Mouse (Mus musculus): ENCODE results near the gene Keg1.
"Not testable (repeated sequence)": the region's sequence is repeated elsewhere in the genome, so short reads cannot be mapped to it uniquely, and the experiment has no call there.

Keg1 gene

DNA sequence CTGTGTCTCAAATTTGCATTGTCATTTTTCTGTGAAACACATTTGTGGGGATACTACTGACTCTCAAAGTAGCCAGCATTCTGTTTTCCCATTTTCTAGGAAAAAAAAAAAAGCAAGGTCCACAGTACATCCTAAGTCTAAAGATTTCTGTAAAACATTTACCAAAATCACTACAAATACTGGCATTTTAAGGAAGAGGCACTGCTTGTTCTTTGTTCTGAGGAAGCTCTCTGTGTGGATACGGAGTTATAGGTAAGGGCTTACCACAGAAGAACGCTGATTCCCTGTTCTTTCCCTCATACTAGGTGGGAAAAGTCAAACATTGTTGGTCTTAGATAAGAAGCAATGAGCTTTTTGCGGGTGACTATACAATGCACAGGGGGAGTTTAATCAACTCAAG, at the start of gene Keg1:
Keg1 (plus strand) TSS at position 197 of the 400 bp plus-strand sequence.
- no peak for DNase-seq (ENCODE audit: low spot score)

- no peak for DNase-seq (ENCODE audit: low spot score)
Measured at GRCm38 (mm10) chr19:12649511-12649910, 46.1 kb upstream of the Keg1 start.

DNA sequence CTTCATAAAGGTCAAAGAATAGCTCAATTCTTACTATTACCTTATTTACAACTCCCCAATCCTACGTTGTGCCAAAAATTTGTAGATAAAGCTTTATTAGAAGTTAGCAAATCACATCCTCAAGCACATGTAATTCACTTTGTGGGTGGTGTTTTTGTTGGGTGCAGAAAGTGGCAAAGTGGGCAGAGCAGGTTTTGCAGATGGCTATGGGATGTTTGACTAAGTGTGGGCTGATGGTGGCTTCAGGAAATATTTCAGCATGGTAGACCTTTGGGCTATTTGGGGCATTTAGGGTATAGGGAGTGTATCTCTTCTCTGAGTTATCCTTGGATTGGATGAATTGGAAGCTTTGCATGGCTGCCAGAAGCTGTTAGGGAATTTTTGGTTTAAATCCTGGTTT, 29.4 kb upstream of the Keg1 start:
- DNase-seq (ENCODE audit: low spot score): no peak

DNA sequence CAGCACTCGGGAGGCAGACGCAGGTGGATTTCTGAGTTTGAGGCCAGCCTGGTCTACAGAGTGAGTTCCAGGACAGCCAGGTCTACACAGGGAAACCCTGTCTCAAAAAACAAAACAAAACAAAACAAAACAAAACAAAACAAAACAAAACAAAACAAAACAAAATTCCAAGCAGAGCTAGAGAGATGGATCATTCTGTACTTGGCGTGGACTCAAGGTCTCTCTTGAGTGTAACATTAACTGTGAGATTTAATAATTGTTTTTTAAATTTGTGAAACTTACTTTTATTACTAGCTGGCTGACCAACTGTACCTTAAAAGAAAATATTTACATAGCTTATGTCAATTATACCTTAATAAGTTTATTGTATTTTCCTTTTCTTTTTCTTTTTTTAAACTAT, 27.0 kb upstream of the Keg1 start:
- not testable (repeated sequence) for DNase-seq (ENCODE audit: low spot score)

- DNase-seq (ENCODE audit: low spot score): no peak
Measured at GRCm38 (mm10) chr19:12670139-12670538, 25.4 kb upstream of the Keg1 start, which contains the start of gene Olfr1442. TSS of gene Olfr1442 (plus strand) at chr19:12670439.

GRCm38 (mm10) chr19:12671051-12671450, 24.5 kb upstream of the Keg1 start:
- no peak for DNase-seq (ENCODE audit: low spot score)

GRCm38 (mm10) chr19:12677812-12678211, 17.8 kb upstream of the Keg1 start, which contains the start of gene Olfr1443:
TSS of gene Olfr1443 (plus strand) at chr19:12678112.
- DNase-seq (ENCODE audit: low spot score): no peak

DNA sequence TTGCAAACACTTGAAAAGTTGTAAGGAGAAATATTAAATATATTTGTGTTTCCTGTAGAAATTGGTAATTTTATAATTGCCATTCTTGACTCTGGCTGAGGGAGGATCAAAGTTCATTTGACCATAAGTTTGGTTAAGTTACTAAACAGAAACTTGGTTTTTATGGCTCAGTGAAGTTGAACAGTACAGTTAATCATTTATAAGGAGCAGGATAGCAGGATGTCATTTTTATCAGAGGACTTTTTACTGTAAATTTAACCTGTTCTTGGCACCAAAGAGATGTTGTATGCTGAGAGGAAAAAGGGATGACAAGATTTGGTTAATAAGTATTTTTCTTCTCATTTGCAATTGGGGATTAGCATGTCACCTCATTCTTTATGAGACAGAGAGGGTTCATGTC, 10.9 kb upstream of the Keg1 start:
- DNase-seq (ENCODE audit: low spot score): no peak

- no peak for DNase-seq (ENCODE audit: low spot score)
Measured at GRCm38 (mm10) chr19:12685231-12685630, 10.4 kb upstream of the Keg1 start.

- no peak for DNase-seq (ENCODE audit: low spot score)
Measured at GRCm38 (mm10) chr19:12696221-12696620, 635 bp downstream of the Keg1 start.

- no peak for DNase-seq (ENCODE audit: low spot score)
Measured at GRCm38 (mm10) chr19:12708458-12708857, 12.9 kb downstream of the Keg1 start.

DNA sequence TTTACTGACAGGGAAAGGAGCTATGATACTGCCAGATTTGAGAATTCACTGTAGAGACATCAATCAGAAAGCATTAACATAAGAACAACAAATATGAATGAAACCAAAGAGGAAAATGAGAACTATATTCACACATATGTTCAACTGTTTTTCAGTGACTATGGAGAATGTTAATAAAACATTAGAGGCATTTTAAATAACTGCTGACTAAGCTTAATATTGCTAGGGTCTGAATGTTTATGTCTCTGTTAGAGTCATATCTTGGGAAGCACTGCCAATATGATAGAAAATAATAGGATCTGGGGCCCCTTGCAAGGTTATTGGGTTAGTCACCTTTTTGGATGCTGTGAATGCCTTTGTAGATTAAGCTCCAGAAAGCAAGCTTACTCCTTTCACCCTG, 13.4 kb downstream of the Keg1 start:
- no peak for DNase-seq (ENCODE audit: low spot score)

DNA sequence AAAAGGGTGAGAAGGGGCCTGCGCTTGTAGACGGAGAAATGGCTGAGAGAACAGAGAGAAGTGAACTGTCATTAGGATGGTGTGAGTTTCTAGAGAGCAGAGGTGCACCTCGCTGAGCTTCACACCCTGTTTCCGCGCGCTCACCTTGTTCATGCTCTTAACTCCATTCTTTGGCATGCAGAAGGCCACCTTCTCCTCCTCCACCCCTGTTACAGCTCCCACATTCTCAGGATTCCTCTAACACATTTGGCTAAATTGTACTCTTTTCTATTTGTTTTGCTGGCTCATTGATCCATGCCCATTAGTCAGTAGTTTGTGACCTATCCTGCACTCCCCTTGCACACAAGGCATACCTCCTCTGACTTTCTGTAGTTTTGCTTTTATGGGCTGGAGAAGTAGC, 23.6 kb downstream of the Keg1 start:
- DNase-seq (ENCODE audit: low spot score): no peak

DNA sequence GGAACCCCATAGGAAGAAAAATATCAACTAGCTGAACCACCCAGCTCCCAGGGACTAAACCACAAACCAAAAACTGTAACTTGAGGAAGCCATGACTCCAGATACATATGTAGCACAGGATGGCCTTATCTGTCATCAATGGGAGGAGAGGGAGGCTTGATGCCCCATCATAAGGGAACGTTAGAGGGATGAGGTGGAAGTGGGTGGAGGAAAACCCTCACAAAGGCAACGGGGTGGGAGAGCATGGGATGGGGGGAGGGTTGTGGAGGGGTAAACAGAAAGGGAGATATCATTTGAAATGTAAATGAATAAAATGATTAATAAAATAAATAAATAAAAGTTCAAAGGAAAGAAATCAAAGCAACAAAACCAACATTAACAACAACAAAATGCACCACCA, 24.9 kb downstream of the Keg1 start:
- no peak for DNase-seq (ENCODE audit: low spot score)

DNA sequence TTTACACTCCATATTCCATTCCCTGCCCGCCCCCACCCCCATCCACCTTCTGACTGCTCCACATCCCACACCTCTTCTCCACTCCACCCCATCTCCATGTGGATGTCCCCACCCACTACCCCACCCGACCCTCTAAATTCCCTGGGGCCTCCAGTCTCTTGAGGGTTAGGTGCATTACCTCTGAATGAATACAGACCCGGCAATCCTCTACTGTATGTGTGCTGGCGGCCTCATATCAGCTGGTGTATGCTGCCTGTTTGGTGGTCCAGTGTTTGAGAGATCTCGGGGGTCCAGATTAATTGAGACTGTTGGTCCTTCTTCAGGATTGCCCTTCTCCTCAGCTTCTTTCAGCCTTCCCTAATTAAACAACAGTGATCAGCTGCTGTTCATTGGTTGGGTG, 25.3 kb downstream of the Keg1 start:
- not testable (repeated sequence) for DNase-seq (ENCODE audit: low spot score)

- not testable (repeated sequence) for DNase-seq (ENCODE audit: low spot score)
Measured at GRCm38 (mm10) chr19:12721596-12721995, 26.0 kb downstream of the Keg1 start.

DNA sequence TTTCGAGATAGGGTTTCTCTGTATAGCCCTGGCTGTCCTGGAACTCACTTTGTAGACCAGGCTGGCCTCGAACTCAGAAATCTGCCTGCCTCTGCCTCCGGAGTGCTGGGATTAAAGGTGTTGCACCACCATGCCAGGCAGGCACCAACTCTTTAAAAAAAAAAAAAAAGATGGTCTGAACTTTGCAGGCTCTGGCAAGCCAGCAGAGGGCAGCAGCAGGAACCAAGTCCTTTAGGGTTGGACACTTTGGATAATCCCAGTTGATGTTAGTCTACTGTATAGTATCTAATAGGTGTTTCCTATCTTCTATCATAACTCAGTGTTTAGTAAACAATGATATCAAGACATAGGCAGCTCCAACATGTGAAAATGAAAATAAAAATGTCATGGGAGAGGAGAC, 26.7 kb downstream of the Keg1 start:
- DNase-seq (ENCODE audit: low spot score): peak; percentile 41

GRCm38 (mm10) chr19:12725851-12726250, 30.3 kb downstream of the Keg1 start:
- no peak for DNase-seq (ENCODE audit: low spot score)

DNA sequence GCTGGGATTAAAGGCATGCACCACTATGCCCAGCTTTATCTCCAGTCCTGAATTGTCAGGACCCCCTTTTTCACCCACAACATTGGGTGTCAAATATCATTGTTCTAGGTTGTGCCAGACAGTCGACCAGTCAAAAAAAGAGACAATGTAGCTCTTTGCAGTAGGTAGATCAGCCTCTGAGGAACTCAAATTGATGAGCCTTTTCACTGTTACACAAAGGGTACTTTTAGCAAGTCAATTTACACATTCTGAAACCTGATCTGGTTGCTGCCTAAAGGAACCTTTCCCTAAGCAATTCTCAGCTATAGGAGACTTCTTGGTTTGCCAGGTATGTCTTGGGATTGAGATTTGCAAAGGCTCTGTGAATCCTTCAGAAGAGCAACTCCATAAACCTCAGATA, 35.5 kb downstream of the Keg1 start:
- DNase-seq (ENCODE audit: low spot score): no peak

GRCm38 (mm10) chr19:12731950-12732349, 36.4 kb downstream of the Keg1 start:
- no peak for DNase-seq (ENCODE audit: low spot score)

GRCm38 (mm10) chr19:12756286-12756685, 60.7 kb downstream of the Keg1 start:
- no peak for DNase-seq (ENCODE audit: low spot score)

DNA sequence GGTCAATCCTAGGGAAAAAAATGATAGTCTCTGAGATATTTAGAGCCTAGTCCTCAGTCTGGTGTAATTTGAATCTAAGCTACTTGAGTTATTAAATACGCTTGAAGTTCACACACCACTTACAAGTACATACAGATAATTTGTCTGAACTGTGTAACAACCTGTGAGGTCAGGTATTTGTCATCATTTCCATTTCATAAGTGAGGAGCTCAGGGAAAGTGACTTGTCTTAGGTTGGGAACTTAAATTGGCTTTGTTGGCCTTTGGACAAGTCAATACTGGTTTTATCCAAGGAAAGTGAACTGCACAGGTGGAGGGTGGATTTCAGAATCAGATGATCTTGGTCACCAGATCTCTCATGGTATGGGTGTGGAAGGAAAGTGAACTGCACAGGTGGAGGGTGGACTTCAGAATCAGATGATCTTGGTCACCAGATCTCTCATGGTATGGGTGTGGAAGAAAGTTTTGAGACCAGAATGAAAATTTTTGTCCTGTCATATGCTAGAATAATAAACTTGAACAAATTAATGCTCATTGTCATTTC, 63.4 kb downstream of the Keg1 start:
- DNase-seq (ENCODE audit: low spot score): no peak

- DNase-seq (ENCODE audit: low spot score): no peak
Measured at GRCm38 (mm10) chr19:12759656-12760055, 64.1 kb downstream of the Keg1 start.
